Mouse (Mus musculus): ENCODE data around the gene Vangl2. TPM values are rescaled to one million over a fixed set of nuclear protein-coding genes. Genes with fewer than 3 reads are reported as not detected.
A peak's percentile ranks its signal among the peaks of the same experiment; 100 is the strongest.

Gene Vangl2
- polyA plus RNA-seq, 1 experiment from 2014 or later = 16.0 TPM

GRCm38 (mm10) chr1:172010042-172010824, 18.0 kb downstream of the Vangl2 start:
- H3K9me3 ChIP-seq = no peaks in the 10 kb centered on the region
- peaks cover 14% of the 10 kb centered on the region for H3K4me1 ChIP-seq
- H3K27me3 ChIP-seq (ENCODE audit: insufficient read depth, poor library complexity, severe bottlenecking) = no peaks in the 10 kb centered on the region
- H3K36me3 ChIP-seq = peaks cover 72% of the 10 kb centered on the region
- 90% methylated on average over 20 of the region's 20 CpGs for WGBS
- H3K4me3 ChIP-seq = no peak overlapping the region
- peak; percentile 58 for DNase-seq (ENCODE audit: low spot score)
- H3K27ac ChIP-seq = no peak overlapping the region

DNA sequence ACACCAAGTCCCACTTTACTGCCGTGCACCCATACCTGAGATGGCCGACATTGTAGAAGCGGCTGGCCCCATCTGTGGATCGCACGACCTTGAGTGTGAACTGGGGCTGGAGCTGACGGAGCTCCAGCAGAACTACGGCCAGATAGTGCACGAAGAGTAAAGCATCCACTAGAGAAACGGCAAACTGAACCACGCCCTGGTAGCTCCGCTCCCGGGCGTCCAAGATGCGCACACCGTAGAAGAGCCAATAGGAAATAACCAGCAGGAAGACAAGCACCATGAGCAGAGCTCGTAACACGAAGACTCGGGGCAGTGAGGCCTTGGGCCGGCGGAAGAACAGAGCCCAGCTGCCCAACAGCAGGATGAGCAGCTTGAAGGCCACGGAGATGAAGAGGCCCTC, 18.8 kb downstream of the Vangl2 start:
- H3K9me3 ChIP-seq = no peaks in the 10 kb centered on the region
- no peak for DNase-seq (ENCODE audit: low spot score)
- no peak overlapping the region for H3K4me3 ChIP-seq
- H3K36me3 ChIP-seq = peaks cover 80% of the 10 kb centered on the region
- H3K27ac ChIP-seq = no peak overlapping the region
- no peaks in the 10 kb centered on the region for H3K27me3 ChIP-seq (ENCODE audit: insufficient read depth, poor library complexity, severe bottlenecking)
- peaks cover 14% of the 10 kb centered on the region for H3K4me1 ChIP-seq
- WGBS = 95% methylated on average over 21 of the region's 21 CpGs

DNA sequence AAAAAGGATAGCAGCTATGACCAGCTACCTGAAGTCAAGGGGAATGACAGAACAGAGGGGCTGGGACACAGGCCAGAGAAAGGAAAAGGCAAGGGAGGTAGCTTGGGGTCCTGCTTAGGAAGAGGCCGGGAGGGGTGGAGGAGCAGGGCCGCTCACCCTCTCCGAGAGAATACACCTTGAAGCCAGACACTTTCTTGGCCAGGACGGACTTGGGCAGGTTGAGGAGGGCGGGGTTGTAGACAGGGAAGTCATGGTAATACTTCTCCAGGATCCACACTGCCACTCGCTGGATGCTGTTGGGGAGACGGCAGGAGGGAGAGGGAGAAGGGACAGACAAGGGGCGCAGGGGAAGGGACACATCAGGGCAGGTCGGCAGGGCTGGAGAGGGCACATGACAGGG, 19.9 kb downstream of the Vangl2 start:
- DNase-seq (ENCODE audit: low spot score) = no peak
- Histone ChIP-seq H3K9me3 (no peaks in the 10 kb centered on the region), H3K36me3 (peaks cover 91% of the 10 kb centered on the region), H3K4me3 (no peak overlapping the region), H3K27me3 (ENCODE audit: insufficient read depth, poor library complexity, severe bottlenecking) (no peaks in the 10 kb centered on the region), H3K27ac (no peak overlapping the region), H3K4me1 (peaks cover 7% of the 10 kb centered on the region)
- 87% methylated on average over 9 of the region's 9 CpGs for WGBS

GRCm38 (mm10) chr1:172007761-172008160, 20.5 kb downstream of the Vangl2 start:
- Histone ChIP-seq H3K9me3 (no peaks in the 10 kb centered on the region), H3K27ac (no peak overlapping the region), H3K4me3 (no peak overlapping the region), H3K27me3 (ENCODE audit: insufficient read depth, poor library complexity, severe bottlenecking) (no peaks in the 10 kb centered on the region), H3K4me1 (peaks cover 1% of the 10 kb centered on the region), H3K36me3 (peaks cover 91% of the 10 kb centered on the region)
- 92% methylated on average over 21 of the region's 21 CpGs for WGBS
- no peak for DNase-seq (ENCODE audit: low spot score)

DNA sequence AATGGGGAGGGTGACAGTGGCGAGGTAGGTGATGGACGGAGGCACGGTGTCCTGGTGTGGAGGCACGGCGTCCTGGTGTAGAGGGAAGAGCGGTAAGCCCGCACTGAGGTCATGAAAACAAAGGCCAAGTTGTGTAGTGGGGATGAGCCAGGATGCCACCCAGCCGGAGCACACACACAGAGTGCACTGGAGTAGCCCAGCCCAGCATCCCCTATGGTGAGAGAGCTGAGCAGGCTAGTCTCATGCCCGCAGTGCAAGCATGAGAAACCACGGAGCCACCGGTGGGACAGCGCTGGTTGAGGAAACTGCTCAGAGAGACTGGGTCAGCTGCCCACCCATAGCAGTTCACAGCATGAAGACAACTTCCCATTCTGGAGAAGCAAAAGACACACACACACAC, 26.6 kb downstream of the Vangl2 start:
- Histone ChIP-seq H3K27me3 (ENCODE audit: insufficient read depth, poor library complexity, severe bottlenecking) (no peaks in the 10 kb centered on the region), H3K27ac (no peak overlapping the region), H3K4me3 (no peak overlapping the region), H3K4me1 (no peaks in the 10 kb centered on the region), H3K9me3 (no peaks in the 10 kb centered on the region), H3K36me3 (peaks cover 40% of the 10 kb centered on the region)
- 70% methylated on average over 12 of the region's 12 CpGs for WGBS
- no peak for DNase-seq (ENCODE audit: low spot score)

DNA sequence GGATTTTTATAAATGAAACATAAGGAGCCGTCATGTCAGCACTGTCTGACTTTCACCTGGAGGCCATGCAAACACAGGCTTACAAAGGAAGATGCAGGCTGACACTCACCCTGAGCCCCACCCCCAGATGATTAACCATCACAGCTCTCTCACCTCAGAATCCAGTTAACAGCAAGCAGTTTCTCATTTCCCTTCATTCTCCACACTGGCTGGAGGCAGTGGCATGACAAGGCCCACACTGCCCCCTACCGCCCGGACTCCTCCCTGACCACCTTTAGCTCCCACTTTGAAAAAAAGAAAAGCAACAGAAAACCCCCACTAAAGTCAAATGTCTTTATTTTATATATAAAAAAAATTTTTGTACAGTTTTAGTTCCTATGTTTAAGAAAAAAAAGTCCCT, 27.6 kb downstream of the Vangl2 start:
- Histone ChIP-seq H3K4me1 (peaks cover 2% of the 10 kb centered on the region), H3K9me3 (no peaks in the 10 kb centered on the region), H3K36me3 (peaks cover 31% of the 10 kb centered on the region), H3K27me3 (ENCODE audit: insufficient read depth, poor library complexity, severe bottlenecking) (no peaks in the 10 kb centered on the region), H3K4me3 (no peak overlapping the region), H3K27ac (no peak overlapping the region)
- WGBS = 38% methylated on average over 3 of the region's 3 CpGs
- DNase-seq (ENCODE audit: low spot score) = no peak

- H3K27ac ChIP-seq = no peak overlapping the region
- peaks cover 16% of the 10 kb centered on the region for H3K4me1 ChIP-seq
- H3K36me3 ChIP-seq = peaks cover 14% of the 10 kb centered on the region
- peak; percentile 58 for DNase-seq (ENCODE audit: low spot score)
- no peaks in the 10 kb centered on the region for H3K27me3 ChIP-seq (ENCODE audit: insufficient read depth, poor library complexity, severe bottlenecking)
- H3K9me3 ChIP-seq = no peaks in the 10 kb centered on the region
- no peak overlapping the region for H3K4me3 ChIP-seq
- 86% methylated on average over 13 of the region's 13 CpGs for WGBS
These were observed 29.2 kb downstream of the Vangl2 start for GRCm38 (mm10) chr1:171998820-171999597.

- Histone ChIP-seq H3K9me3 (no peaks in the 10 kb centered on the region), H3K4me3 (no peak overlapping the region), H3K4me1 (peaks cover 16% of the 10 kb centered on the region), H3K27me3 (ENCODE audit: insufficient read depth, poor library complexity, severe bottlenecking) (no peaks in the 10 kb centered on the region), H3K27ac (peak overlapping the region; percentile 43; the same call in 1 of the 2 replicates), H3K36me3 (peaks cover 2% of the 10 kb centered on the region; the same call in 1 of the 2 replicates)
- WGBS = 56% methylated on average over 7 of the region's 7 CpGs
- peak; percentile 70 for DNase-seq (ENCODE audit: low spot score)
These were observed 31.5 kb downstream of the Vangl2 start for GRCm38 (mm10) chr1:171996701-171997100.

GRCm38 (mm10) chr1:171994918-171995715, 33.1 kb downstream of the Vangl2 start:
- Histone ChIP-seq H3K27me3 (ENCODE audit: insufficient read depth, poor library complexity, severe bottlenecking) (no peaks in the 10 kb centered on the region), H3K4me1 (peaks cover 16% of the 10 kb centered on the region), H3K4me3 (no peak overlapping the region), H3K27ac (peak overlapping the region; percentile 30; the same call in 1 of the 2 replicates), H3K36me3 (no peaks in the 10 kb centered on the region), H3K9me3 (no peaks in the 10 kb centered on the region)
- DNase-seq (ENCODE audit: low spot score) = peak; percentile 63
- WGBS = 69% methylated on average over 11 of the region's 11 CpGs

- DNase-seq (ENCODE audit: low spot score) = peak; percentile 66
- WGBS = 64% methylated on average over 2 of the region's 2 CpGs
- peaks cover 16% of the 10 kb centered on the region for H3K4me1 ChIP-seq
- no peaks in the 10 kb centered on the region for H3K27me3 ChIP-seq (ENCODE audit: insufficient read depth, poor library complexity, severe bottlenecking)
- peak overlapping the region; percentile 30; the same call in 1 of the 2 replicates for H3K27ac ChIP-seq
- H3K36me3 ChIP-seq = no peaks in the 10 kb centered on the region
- no peaks in the 10 kb centered on the region for H3K9me3 ChIP-seq
- no peak overlapping the region for H3K4me3 ChIP-seq
These were observed 33.7 kb downstream of the Vangl2 start for GRCm38 (mm10) chr1:171994501-171994900.

GRCm38 (mm10) chr1:171992901-171993530, 35.2 kb downstream of the Vangl2 start:
- WGBS = 59% methylated on average over 4 of the region's 4 CpGs
- H3K27ac ChIP-seq = no peak overlapping the region
- H3K27me3 ChIP-seq (ENCODE audit: insufficient read depth, poor library complexity, severe bottlenecking) = no peaks in the 10 kb centered on the region
- no peaks in the 10 kb centered on the region for H3K9me3 ChIP-seq
- peaks cover 16% of the 10 kb centered on the region for H3K4me1 ChIP-seq
- peak; percentile 62 for DNase-seq (ENCODE audit: low spot score)
- H3K36me3 ChIP-seq = no peaks in the 10 kb centered on the region
- no peak overlapping the region for H3K4me3 ChIP-seq

GRCm38 (mm10) chr1:171991883-171992282, 36.4 kb downstream of the Vangl2 start:
- no peaks in the 10 kb centered on the region for H3K27me3 ChIP-seq (ENCODE audit: insufficient read depth, poor library complexity, severe bottlenecking)
- DNase-seq (ENCODE audit: low spot score) = no peak
- H3K4me1 ChIP-seq = peaks cover 16% of the 10 kb centered on the region
- H3K4me3 ChIP-seq = no peak overlapping the region
- no peaks in the 10 kb centered on the region for H3K9me3 ChIP-seq
- no peak overlapping the region for H3K27ac ChIP-seq
- WGBS = 81% methylated on average over 2 of the region's 2 CpGs
- no peaks in the 10 kb centered on the region for H3K36me3 ChIP-seq

Measured in heart, embryonic 10.5 days (tissue).